Mouse (Mus musculus) thymus, adult 2 months (tissue): ENCODE data around the gene Sf3b4. TPM values are rescaled to one million over a fixed set of nuclear protein-coding genes. Genes with fewer than 3 reads are reported as not detected.
"Not testable (repeated sequence)": the region's sequence is repeated elsewhere in the genome, so short reads cannot be mapped to it uniquely, and the experiment has no call there.

Experiments
- DNase-seq: peaks from one replicate; pipeline ENCODE4 v3.0.0; 2021
- H3K27ac ChIP-seq: fragments of 200-500 bp; 2 replicates; pipeline ENCODE4 v1.5.1; 2012; ENCODE audit warnings: low read length, control low read depth; ENCODE audit not compliant: control insufficient read depth, insufficient read depth
- H3K27me3 ChIP-seq: fragments of 200-500 bp; 2 replicates; pipeline ENCODE4 v1.6.1; 2012; ENCODE audit warnings: mild to moderate bottlenecking, low read length, moderate library complexity, mixed read lengths; ENCODE audit not compliant: control insufficient read depth, insufficient read depth
- H3K36me3 ChIP-seq: fragments of 200-500 bp; 2 replicates; pipeline ENCODE4 v1.6.1; 2012; ENCODE audit warnings: mild to moderate bottlenecking, low read length, moderate library complexity; ENCODE audit not compliant: control insufficient read depth, insufficient read depth
- H3K4me1 ChIP-seq: fragments of 200-500 bp; replicated peaks from 2 replicates; pipeline ENCODE4 v1.6.1; 2012; ENCODE audit warnings: low read length; ENCODE audit not compliant: control insufficient read depth, insufficient read depth
- H3K4me3 ChIP-seq: fragments of 200-500 bp; 2 replicates; pipeline ENCODE4 v1.5.1; 2012; ENCODE audit warnings: mild to moderate bottlenecking, low read length, control low read depth, moderate library complexity; ENCODE audit not compliant: control insufficient read depth, insufficient read depth
- CTCF ChIP-seq: fragments of 200-500 bp; IDR thresholded peaks from 2 replicates; pipeline ENCODE4 v1.5.1; 2012; ENCODE audit warnings: mild to moderate bottlenecking, control low read depth, low read length, moderate library complexity, borderline replicate concordance; ENCODE audit not compliant: control insufficient read depth, poor library complexity, insufficient read depth; ENCODE audit errors: extremely low read depth
- POLR2A ChIP-seq: fragments of 200-500 bp; IDR thresholded peaks from 2 replicates; pipeline ENCODE4 v1.6.1; 2012; ENCODE audit warnings: mild to moderate bottlenecking, low read length, control low read depth, moderate library complexity; ENCODE audit not compliant: control insufficient read depth, poor library complexity, insufficient read depth; ENCODE audit errors: extremely low read depth
- WGBS: fragments of 180-500 bp; shearing (Covaris S2); methylation state at CpG from one replicate; pipeline ENCODE4 v1.1.7; 2018; 5-methylcytosine and 5-hydroxymethylcytosine counted together
- polyA plus RNA-seq: library from polyadenylated mRNA; depleted of rRNA; stranded (reverse); fragments of >200 nt; gene quantifications from 2 replicates; pipeline ENCODE4 v1.2.3, GENCODE M21; 2012

Gene Sf3b4
- polyA plus RNA-seq, 1 experiment = 175 TPM

DNA sequence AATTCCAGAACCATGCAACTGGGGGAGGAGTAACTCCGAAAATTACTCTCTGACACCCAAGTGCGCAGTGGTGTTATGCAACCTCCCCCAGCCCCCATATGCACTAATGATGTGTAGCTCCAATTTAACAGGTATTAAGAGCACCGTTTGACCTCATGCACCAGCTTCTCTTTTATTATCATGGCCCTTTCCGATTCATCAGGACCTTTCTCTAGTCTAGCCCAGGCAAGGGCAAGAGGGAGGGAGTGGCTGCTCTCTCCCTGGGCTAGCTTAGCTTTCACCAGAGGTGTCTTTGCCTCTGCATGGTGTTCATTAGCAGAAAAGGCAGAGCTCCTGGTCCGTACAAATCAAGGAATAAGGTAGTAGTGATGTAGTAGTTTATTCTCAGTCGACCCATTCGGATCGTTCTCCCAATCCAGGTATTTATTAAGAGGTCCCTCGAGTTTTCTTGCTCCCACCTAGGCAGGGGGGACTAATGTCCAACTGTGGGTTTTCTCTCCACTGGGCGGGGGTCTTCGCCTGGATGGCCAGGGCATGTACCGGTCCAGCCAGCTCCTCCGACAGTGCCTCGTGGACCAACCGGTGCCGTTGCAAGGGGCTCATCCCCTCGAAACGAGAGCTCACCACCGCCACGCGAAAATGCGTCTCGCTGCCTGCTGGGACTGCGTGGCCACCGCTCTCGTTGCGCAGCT is 24.5 kb downstream of the Sf3b4 start:
- H3K4me3 ChIP-seq = peak overlapping the region; percentile 89
- TF ChIP-seq CTCF (no peak), POLR2A (no peak)
- H3K36me3 ChIP-seq = no peaks in the 10 kb centered on the region
- H3K4me1 ChIP-seq = peaks cover 22% of the 10 kb centered on the region
- DNase-seq = no peak
- WGBS = 22% methylated on average over 27 of the region's 27 CpGs
- H3K27me3 ChIP-seq = no peaks in the 10 kb centered on the region
- no peak overlapping the region for H3K27ac ChIP-seq

DNA sequence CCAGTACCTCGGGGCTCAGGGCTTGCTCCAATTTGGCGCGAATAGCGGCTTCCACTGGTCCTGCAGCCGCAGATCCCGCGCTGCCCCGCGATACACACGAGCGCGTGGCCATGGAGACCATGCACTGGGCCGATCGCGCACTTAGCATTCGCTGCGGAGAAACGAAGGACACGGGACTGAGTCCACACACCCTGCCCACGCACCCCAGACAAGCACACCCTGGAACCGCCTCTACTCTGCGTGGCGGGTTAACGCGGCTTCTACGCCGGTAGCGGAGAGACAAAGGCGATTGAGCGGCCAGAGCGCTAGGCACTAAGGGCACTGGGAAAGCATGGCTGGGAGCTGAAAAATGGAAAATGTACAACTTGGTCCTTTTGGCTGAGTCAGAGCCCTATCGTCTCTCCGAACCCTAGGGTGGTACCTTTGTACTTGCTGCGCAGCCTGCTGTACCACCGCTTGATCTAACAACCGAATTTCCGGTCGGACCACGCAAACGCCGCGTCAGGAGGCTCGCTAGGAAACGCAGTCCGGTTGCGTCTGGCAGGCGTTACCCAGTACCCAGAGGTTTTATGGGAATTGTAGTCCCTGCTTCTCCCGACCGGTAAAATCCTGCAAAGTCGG is 25.1 kb downstream of the Sf3b4 start:
- peak overlapping the region; percentile 67; the same call in 1 of the 2 replicates for H3K27ac ChIP-seq
- peak; percentile 67 for TF ChIP-seq POLR2A
- no peak for TF ChIP-seq CTCF
- DNase-seq = peak; percentile 84
- H3K36me3 ChIP-seq = no peaks in the 10 kb centered on the region
- peaks cover 22% of the 10 kb centered on the region for H3K4me1 ChIP-seq
- no peaks in the 10 kb centered on the region for H3K27me3 ChIP-seq
- WGBS = under 1% methylated on average over 50 of the region's 50 CpGs
- H3K4me3 ChIP-seq = peak overlapping the region; percentile 89

DNA sequence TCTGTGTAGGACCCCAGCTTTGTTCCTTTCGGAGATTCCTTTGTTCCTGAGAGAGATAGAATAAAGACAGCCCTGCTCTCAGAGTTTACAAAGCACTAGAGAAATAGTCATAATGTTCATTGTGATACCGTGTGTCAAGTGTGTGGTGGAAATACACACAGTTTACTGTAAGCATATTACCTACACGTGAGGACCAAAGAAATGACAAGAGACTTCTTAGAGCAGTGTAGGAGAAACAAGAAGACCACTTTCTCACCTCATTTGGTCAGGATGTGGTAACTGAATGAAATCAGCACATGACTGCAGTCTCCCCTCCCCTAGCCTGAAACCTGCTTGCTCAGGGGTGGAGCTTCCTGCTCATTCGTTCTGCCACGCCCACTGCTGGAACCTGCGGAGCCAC is 26.0 kb downstream of the Sf3b4 start:
- TF ChIP-seq CTCF = no peak
- TF ChIP-seq POLR2A = no peak
- H3K36me3 ChIP-seq = no peaks in the 10 kb centered on the region
- peak; percentile 51 for DNase-seq
- WGBS = 2% methylated on average over 6 of the region's 6 CpGs
- H3K4me1 ChIP-seq = peaks cover 22% of the 10 kb centered on the region
- peak overlapping the region; percentile 96 for H3K27ac ChIP-seq
- H3K27me3 ChIP-seq = no peaks in the 10 kb centered on the region
- H3K4me3 ChIP-seq = peak overlapping the region; percentile 27; the same call in 1 of the 2 replicates

DNA sequence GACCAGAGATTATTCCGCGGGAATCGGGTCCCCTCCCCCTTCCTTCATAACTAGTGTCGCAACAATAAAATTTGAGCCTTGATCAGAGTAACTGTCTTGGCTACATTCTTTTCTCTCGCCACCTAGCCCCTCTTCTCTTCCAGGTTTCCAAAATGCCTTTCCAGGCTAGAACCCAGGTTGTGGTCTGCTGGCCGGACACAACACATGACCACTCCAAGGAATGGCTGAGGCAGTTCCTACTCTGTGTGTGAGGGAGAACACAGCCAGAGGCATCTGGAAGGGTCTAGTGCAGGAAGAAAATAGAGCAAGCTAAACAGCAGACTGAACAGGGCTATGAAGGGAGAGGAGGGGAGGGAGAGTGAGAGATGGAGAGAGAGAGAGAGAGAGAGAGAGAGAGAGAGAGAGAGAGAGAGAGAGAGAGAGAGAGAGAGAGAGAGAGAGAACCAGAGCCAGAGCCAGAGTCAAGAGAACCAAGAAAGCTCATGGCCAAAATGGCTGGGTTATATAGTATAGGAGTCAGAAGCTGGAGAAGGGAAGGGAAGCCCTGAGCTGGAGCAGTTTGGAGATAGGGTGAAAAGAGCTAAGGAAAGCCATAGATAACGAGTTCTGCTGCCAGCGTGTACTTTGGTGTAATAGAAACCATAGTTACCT is 26.6 kb downstream of the Sf3b4 start:
- H3K4me3 ChIP-seq, DNase-seq, H3K27me3 ChIP-seq, H3K36me3 ChIP-seq, H3K27ac ChIP-seq: not testable (repeated sequence)
- 35% methylated on average over 8 of the region's 8 CpGs for WGBS
- H3K4me1 ChIP-seq = peaks cover 22% of the 10 kb centered on the region

DNA sequence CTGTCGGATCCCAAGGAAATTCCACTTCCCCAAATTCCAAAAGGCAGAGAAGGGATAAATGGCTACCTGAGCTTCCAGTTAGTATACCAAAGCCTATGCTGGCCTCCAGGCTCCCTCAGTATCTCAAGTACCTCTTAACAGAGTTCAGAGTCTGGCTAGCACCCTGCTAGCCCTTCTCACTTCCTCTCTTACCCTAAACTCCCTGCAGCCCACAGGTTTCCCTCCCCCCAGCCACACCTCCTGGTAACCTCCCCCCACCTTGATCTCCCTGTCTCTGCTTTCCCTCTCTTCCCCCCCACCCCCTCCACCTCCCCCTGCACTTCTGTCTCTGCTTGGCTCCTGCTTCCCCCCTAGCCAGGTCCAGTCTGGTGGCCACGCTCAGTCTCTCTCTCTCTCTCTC is 27.6 kb downstream of the Sf3b4 start:
- WGBS = 64% methylated on average over 2 of the region's 2 CpGs
- H3K4me3 ChIP-seq = no peak overlapping the region
- peaks cover 20% of the 10 kb centered on the region for H3K4me1 ChIP-seq
- no peak overlapping the region for H3K27ac ChIP-seq
- H3K27me3 ChIP-seq = no peaks in the 10 kb centered on the region
- no peak for DNase-seq
- no peak for TF ChIP-seq CTCF
- TF ChIP-seq POLR2A = no peak
- no peaks in the 10 kb centered on the region for H3K36me3 ChIP-seq

DNA sequence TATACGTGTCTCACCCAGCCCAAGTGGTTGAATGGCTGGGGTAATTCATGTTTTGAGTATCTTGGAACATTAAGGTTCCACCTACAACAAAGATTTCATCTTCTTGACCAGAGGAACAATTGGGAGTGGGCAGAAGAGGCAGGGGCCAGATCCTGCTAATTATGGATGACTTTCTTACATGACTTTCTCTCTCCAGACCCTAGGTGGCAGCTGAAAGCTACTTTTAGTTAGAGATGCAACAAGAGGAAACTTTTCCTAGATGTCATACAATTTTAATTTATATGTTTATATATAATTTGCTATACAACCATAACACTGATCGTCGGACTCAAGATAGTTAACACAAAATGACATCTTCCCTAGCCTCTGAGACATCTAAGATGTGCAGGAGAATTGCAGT is 35.7 kb downstream of the Sf3b4 start:
- H3K4me1 ChIP-seq = no peaks in the 10 kb centered on the region
- no peak overlapping the region for H3K27ac ChIP-seq
- 73% methylated on average over 3 of the region's 3 CpGs for WGBS
- DNase-seq = no peak
- no peaks in the 10 kb centered on the region for H3K27me3 ChIP-seq
- no peak overlapping the region for H3K4me3 ChIP-seq
- TF ChIP-seq CTCF (no peak), POLR2A (no peak)
- no peaks in the 10 kb centered on the region for H3K36me3 ChIP-seq
